Mouse (Mus musculus) testis, adult 2 months (tissue): ENCODE measurements at regions not wholly inside any gene's neighbourhood (a gene's known extent, or its start where the extent isn't known, plus 50 kb on each side); places are given as distances from the start of the nearest gene placed in this dataset.
"Not testable (repeated sequence)": the region's sequence is repeated elsewhere in the genome, so short reads cannot be mapped to it uniquely, and the experiment has no call there.

Experiments used
- H3K27ac ChIP-seq: fragments of 200-500 bp; 2 replicates; pipeline ENCODE4 v1.5.1; 2012; ENCODE audit warnings: low read depth, low read length; ENCODE audit not compliant: control insufficient read depth, insufficient read depth
- H3K27me3 ChIP-seq: fragments of 200-500 bp; 2 replicates; pipeline ENCODE4 v1.6.1; 2012; ENCODE audit warnings: mild to moderate bottlenecking, low read length, moderate library complexity; ENCODE audit not compliant: control insufficient read depth, insufficient read depth
- H3K36me3 ChIP-seq: fragments of 200-500 bp; 2 replicates; pipeline ENCODE4 v1.6.1; 2012; ENCODE audit warnings: mild to moderate bottlenecking, low read length; ENCODE audit not compliant: control insufficient read depth, insufficient read depth
- H3K4me1 ChIP-seq: fragments of 200-500 bp; 2 replicates; pipeline ENCODE4 v1.6.1; 2012; ENCODE audit warnings: low read length; ENCODE audit not compliant: control insufficient read depth, insufficient read depth
- H3K4me3 ChIP-seq: fragments of 200-500 bp; 2 replicates; pipeline ENCODE4 v1.5.1; 2012; ENCODE audit warnings: low read depth, mild to moderate bottlenecking, low read length, moderate library complexity, mixed read lengths; ENCODE audit not compliant: control insufficient read depth
- CTCF ChIP-seq: fragments of 200-500 bp; IDR thresholded peaks from 2 replicates; pipeline ENCODE4 v1.5.1; 2012; ENCODE audit warnings: low read depth, mild to moderate bottlenecking, inconsistent platforms, low read length, moderate library complexity; ENCODE audit not compliant: control insufficient read depth, insufficient read depth, insufficient replicate concordance
- POLR2A ChIP-seq: fragments of 200-500 bp; IDR thresholded peaks from 2 replicates; pipeline ENCODE4 v1.6.1; 2012; ENCODE audit warnings: low read depth, mild to moderate bottlenecking, inconsistent platforms, low read length, moderate library complexity; ENCODE audit not compliant: control insufficient read depth

DNA sequence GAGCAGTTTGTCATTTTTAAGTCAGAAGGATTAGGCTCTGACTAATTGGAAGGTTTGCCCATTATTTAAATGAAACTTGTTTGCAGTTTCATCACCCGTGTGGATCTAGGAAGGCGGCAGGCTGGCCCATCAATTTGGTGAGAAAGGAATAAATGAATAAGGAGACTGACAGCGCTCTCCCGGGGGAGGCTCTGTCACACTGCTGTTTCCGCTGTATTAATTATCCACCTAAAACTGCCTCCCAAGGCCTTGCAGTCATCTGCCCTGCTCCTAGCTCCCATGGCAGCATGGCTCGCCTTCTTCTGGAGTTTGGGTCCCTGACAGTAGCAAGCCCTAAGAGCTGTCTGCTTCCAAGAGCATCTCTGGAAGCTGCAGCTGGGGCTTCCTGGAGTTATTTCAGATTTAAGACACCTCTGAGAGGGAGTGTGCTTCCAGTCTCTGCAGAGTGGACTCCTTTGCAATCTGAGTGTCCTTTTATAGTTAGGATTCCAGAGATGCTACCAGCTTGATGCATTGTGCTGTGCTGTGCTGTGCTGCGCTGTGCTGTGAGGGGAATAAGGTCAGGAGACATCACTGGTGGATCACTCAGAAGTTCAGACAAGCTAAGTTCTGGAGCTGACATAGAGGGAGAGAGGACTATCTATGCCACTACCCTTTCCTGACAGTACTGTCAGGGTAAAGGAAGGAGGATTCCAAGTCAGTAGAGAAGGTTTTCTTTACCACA lies 452.9 kb upstream of the Arid1b start:
- Histone ChIP-seq H3K27me3 (no peaks in the 10 kb centered on the region), H3K36me3 (no peaks in the 10 kb centered on the region), H3K4me3 (no peak overlapping the region), H3K4me1 (no peaks in the 10 kb centered on the region), H3K27ac (no peak overlapping the region)
- no peak for TF ChIP-seq POLR2A
- TF ChIP-seq CTCF: no peak

DNA sequence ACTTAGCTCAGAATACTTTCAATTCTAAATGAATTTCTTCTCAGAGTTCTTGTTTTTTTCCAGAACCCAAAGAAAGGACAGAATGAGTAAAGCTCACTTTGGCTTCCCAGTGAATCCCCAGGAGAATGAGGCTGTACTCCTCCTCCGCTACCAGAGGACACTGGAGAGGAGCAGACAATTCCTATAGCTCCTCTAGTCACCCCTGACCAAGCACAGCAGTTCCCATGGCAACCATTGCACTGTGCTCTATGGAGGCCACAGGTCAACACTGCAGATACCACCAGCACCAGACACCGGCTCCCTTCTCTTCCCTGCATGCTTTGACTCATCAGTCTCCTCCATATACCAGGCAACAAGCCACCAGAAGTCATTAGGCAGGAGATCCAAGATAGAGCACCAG lies 447.6 kb upstream of the Arid1b start:
- Histone ChIP-seq H3K4me1 (no peaks in the 10 kb centered on the region; the same call in 1 of the 2 replicates), H3K27ac (no peak overlapping the region), H3K36me3 (no peaks in the 10 kb centered on the region), H3K4me3 (no peak overlapping the region), H3K27me3 (no peaks in the 10 kb centered on the region)
- no peak for TF ChIP-seq POLR2A
- TF ChIP-seq CTCF: no peak

DNA sequence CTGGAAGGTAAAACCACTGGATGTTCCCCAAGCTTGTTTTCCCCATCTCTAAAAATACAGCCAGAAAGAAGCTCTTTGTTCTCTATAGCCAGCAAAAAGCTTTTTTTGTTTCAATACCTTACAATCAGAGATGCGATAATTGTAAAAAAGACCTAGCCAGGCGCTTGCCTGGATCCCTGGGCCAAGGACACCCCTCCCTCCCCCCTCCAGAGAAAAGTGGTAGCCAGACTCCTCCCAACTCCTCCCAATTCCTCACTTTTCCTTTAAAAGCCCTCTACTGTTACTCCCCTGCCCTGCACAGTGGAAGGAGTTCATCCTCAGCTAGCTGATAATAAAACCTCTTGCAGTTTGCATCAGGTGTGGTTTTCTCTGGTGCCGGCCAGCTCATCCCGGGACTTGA lies 441.1 kb upstream of the Arid1b start:
- not testable (repeated sequence) for H3K27me3 ChIP-seq, H3K4me3 ChIP-seq, H3K4me1 ChIP-seq, H3K27ac ChIP-seq, H3K36me3 ChIP-seq

DNA sequence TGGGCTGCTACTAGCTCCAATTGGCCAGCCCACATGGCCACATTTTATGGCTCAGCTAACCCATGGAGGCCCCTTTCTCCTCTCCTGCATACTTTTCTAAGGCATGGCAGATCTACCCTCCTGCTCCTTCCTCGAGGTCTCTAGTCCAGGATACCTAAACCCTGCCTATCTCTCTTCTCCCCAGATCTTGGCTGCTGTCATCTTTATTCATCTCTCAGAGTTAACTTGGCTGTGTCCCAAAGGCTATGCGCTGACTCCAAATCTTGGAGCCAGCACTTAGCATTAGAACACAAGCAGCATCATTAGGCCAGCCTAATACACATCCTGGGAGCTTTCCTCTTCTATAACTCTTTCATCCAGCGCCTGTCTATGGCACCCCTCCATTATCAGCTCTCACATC lies 430.5 kb upstream of the Arid1b start:
- Histone ChIP-seq H3K4me3 (no peak overlapping the region), H3K27me3 (no peaks in the 10 kb centered on the region), H3K4me1 (no peaks in the 10 kb centered on the region), H3K27ac (no peak overlapping the region), H3K36me3 (no peaks in the 10 kb centered on the region)
- no peak for TF ChIP-seq CTCF
- TF ChIP-seq POLR2A: no peak

DNA sequence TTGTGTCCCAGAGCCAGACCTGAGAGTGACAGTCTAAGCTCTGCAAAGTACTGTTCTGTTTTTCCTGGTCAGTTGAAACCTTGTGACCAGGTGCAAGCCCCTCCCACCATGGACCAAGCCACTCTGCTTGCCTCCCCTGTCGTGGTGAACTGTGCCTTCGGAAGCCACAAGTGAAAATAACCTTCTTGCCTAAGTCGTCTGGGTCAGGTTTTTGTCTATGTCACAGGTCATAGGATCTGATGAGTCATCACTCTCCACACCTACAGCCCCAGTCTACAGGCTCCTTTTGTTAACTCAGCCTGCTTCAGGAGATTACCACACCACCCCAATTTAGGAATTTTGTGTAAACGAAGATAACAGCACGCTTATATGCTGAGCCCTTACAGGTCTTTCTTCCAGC lies 417.2 kb upstream of the Arid1b start:
- Histone ChIP-seq H3K4me3 (no peak overlapping the region), H3K27me3 (no peaks in the 10 kb centered on the region), H3K36me3 (no peaks in the 10 kb centered on the region), H3K4me1 (no peaks in the 10 kb centered on the region), H3K27ac (no peak overlapping the region)
- TF ChIP-seq CTCF (no peak), POLR2A (no peak)

DNA sequence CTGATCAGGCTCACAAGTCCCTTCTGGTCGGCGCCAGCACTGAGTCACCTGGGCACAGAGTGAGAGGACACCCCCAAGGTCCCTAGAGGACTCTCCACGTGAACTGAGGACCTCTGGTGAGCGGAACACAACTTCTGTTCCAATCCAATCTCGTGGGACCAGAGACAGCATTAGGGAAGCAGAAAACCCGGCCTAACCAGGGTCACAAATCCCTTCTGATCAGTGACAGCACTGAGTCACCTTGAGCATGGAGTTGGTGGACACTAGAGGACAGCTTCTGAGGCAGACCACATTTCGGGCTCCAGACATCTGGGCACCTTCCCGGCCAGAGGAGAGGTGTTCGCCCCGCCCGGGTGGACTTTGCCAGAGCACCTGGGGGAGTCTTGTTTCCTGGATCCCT lies 412.3 kb upstream of the Arid1b start:
- Histone ChIP-seq H3K4me3 (no peak overlapping the region), H3K27me3 (no peaks in the 10 kb centered on the region), H3K36me3 (no peaks in the 10 kb centered on the region), H3K27ac (no peak overlapping the region), H3K4me1 (no peaks in the 10 kb centered on the region)
- no peak for TF ChIP-seq CTCF

DNA sequence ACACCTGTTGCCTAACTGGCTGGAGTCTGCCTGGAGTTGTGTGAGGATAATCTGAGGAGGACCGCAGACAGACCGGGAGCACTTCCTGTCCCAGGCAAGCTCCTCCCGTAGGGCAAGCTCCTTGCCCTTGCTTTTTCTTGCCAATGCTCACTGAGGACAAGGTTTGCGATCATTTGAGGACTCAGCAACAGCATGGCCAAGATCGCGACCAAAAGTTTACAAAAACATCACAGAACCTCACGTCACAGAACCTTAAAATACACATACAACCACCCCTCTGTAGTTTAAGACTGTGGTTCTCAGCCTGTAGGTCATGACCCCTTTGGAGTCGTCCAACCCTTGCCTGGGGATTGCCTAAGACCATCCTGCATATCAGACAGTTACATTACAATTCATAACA lies 383.7 kb upstream of the Arid1b start:
- H3K27ac ChIP-seq: no peak overlapping the region
- no peak overlapping the region for H3K4me3 ChIP-seq
- H3K27me3 ChIP-seq: no peaks in the 10 kb centered on the region
- no peaks in the 10 kb centered on the region; the same call in 1 of the 2 replicates for H3K4me1 ChIP-seq
- no peaks in the 10 kb centered on the region for H3K36me3 ChIP-seq
- TF ChIP-seq POLR2A (no peak), CTCF (no peak)

DNA sequence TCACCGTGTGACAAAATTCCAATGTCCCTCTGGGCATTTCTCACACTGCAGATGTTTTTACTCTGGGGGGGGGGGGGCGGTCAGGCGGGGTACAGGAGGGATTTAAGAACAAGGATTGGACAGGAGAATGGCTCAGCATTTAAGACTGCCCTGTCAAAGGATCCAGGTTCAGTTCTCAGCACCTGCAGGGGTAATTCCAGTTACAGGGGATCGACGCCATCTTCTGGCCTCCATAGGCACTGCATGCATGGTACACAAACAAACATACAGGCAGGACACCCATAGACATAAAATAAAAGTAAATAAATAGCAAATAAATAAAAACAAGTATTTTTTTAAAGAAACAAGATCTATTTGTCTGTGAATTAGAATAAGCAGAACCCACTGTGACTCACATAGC lies 383.1 kb upstream of the Arid1b start:
- TF ChIP-seq CTCF: peak; percentile 40; the same call in 1 of the 2 replicates
- TF ChIP-seq POLR2A: no peak
- no peaks in the 10 kb centered on the region for H3K36me3 ChIP-seq
- no peak overlapping the region for H3K4me3 ChIP-seq
- H3K4me1 ChIP-seq: no peaks in the 10 kb centered on the region; the same call in 1 of the 2 replicates
- no peak overlapping the region for H3K27ac ChIP-seq
- H3K27me3 ChIP-seq: no peaks in the 10 kb centered on the region
